Mouse (Mus musculus): ENCODE measurements at regions not wholly inside any gene's neighbourhood (a gene's known extent, or its start where the extent isn't known, plus 50 kb on each side); places are given as distances from the start of the nearest gene placed in this dataset.

- Histone ChIP-seq H3K79me3 (ENCODE audit: low read depth) (no peaks in the 10 kb centered on the region), H3K36me3 (ENCODE audit: control insufficient read depth, insufficient read depth) (no peaks in the 10 kb centered on the region), H3K27me3 (ENCODE audit: control insufficient read depth, insufficient read depth, insufficient read length) (no peaks in the 10 kb centered on the region), H3ac (ENCODE audit: control insufficient read depth, insufficient read length, low read depth) (no peak overlapping the region), H3K4me3 (ENCODE audit: insufficient read depth, poor library complexity, severe bottlenecking) (no peak overlapping the region), H3K79me2 (ENCODE audit: control insufficient read depth, insufficient read depth) (no peaks in the 10 kb centered on the region)
- TF ChIP-seq CEBPB (IDR thresholded peaks at IDR 0.05; ENCODE audit: low read depth), result no peak
- TF ChIP-seq FOSL1 (IDR thresholded peaks at IDR 0.05; ENCODE audit: insufficient read depth, low read length, poor library complexity, severe bottlenecking), result no peak
- TF ChIP-seq MYOG (IDR thresholded peaks at IDR 0.05; ENCODE audit: control insufficient read depth, extremely low read depth, insufficient read length), result no peak
- TF ChIP-seq CTCF (IDR thresholded peaks at IDR 0.05; ENCODE audit: control insufficient read depth, insufficient read depth, insufficient read length), result no peak
- TF ChIP-seq USF1 (IDR thresholded peaks at IDR 0.05; ENCODE audit: low read depth), result no peak
- TF ChIP-seq MAX (IDR thresholded peaks at IDR 0.05), result no peak
- TF ChIP-seq MYOD1 (IDR thresholded peaks at IDR 0.05; ENCODE audit: control insufficient read depth, insufficient read length, low read depth), result no peak
Measured at GRCm38 (mm10) chr16:62356349-62356748, 430.3 kb downstream of the Nsun3 start.

GRCm38 (mm10) chr16:62355830-62356270 lies 430.8 kb downstream of the Nsun3 start:
- Histone ChIP-seq H3K36me3 (ENCODE audit: control insufficient read depth, insufficient read depth) (no peaks in the 10 kb centered on the region), H3ac (ENCODE audit: control insufficient read depth, insufficient read length, low read depth) (no peak overlapping the region), H3K79me3 (ENCODE audit: low read depth) (no peaks in the 10 kb centered on the region), H3K4me3 (ENCODE audit: insufficient read depth, poor library complexity, severe bottlenecking) (no peak overlapping the region), H3K27me3 (ENCODE audit: control insufficient read depth, insufficient read depth, insufficient read length) (no peaks in the 10 kb centered on the region), H3K79me2 (ENCODE audit: control insufficient read depth, insufficient read depth) (no peaks in the 10 kb centered on the region)
- TF ChIP-seq CTCF (IDR thresholded peaks at IDR 0.05; ENCODE audit: control insufficient read depth, insufficient read depth, insufficient read length), result no peak
- no peak for TF ChIP-seq MYOD1 (IDR thresholded peaks at IDR 0.05; ENCODE audit: control insufficient read depth, insufficient read length, low read depth)
- TF ChIP-seq FOSL1 (IDR thresholded peaks at IDR 0.05; ENCODE audit: insufficient read depth, low read length, poor library complexity, severe bottlenecking), result no peak
- TF ChIP-seq CEBPB (IDR thresholded peaks at IDR 0.05; ENCODE audit: low read depth), result no peak

GRCm38 (mm10) chr16:62327378-62328036 lies 459.1 kb downstream of the Nsun3 start:
- no peaks in the 10 kb centered on the region for H3K36me3 ChIP-seq (ENCODE audit: control insufficient read depth, insufficient read depth)
- TF ChIP-seq USF1 (IDR thresholded peaks at IDR 0.05; ENCODE audit: low read depth) (no peak), MYOD1 (IDR thresholded peaks at IDR 0.05; ENCODE audit: control insufficient read depth, insufficient read length, low read depth) (no peak), MAX (IDR thresholded peaks at IDR 0.05) (no peak), CTCF (IDR thresholded peaks at IDR 0.05; ENCODE audit: control insufficient read depth, insufficient read depth, insufficient read length) (no peak), FOSL1 (IDR thresholded peaks at IDR 0.05; ENCODE audit: insufficient read depth, low read length, poor library complexity, severe bottlenecking) (no peak), CEBPB (IDR thresholded peaks at IDR 0.05; ENCODE audit: low read depth) (no peak), MYOG (IDR thresholded peaks at IDR 0.05; ENCODE audit: control insufficient read depth, extremely low read depth, insufficient read length) (no peak)
- no peak overlapping the region for H3K4me3 ChIP-seq (ENCODE audit: insufficient read depth, poor library complexity, severe bottlenecking)
- H3K79me3 ChIP-seq (ENCODE audit: low read depth), result no peaks in the 10 kb centered on the region
- H3ac ChIP-seq (ENCODE audit: control insufficient read depth, insufficient read length, low read depth), result no peak overlapping the region
- no peaks in the 10 kb centered on the region for H3K79me2 ChIP-seq (ENCODE audit: control insufficient read depth, insufficient read depth)
- no peaks in the 10 kb centered on the region for H3K27me3 ChIP-seq (ENCODE audit: control insufficient read depth, insufficient read depth, insufficient read length)

- H3K36me3 ChIP-seq (ENCODE audit: control insufficient read depth, insufficient read depth), result no peaks in the 10 kb centered on the region
- no peaks in the 10 kb centered on the region for H3K27me3 ChIP-seq (ENCODE audit: control insufficient read depth, insufficient read depth, insufficient read length)
- no peaks in the 10 kb centered on the region for H3K79me3 ChIP-seq (ENCODE audit: low read depth)
- no peaks in the 10 kb centered on the region for H3K79me2 ChIP-seq (ENCODE audit: control insufficient read depth, insufficient read depth)
- TF ChIP-seq FOSL1 (IDR thresholded peaks at IDR 0.05; ENCODE audit: insufficient read depth, low read length, poor library complexity, severe bottlenecking), result no peak
- no peak for TF ChIP-seq MYOG (IDR thresholded peaks at IDR 0.05; ENCODE audit: control insufficient read depth, extremely low read depth, insufficient read length)
- TF ChIP-seq MAX (IDR thresholded peaks at IDR 0.05), result no peak
- no peak for TF ChIP-seq MYOD1 (IDR thresholded peaks at IDR 0.05; ENCODE audit: control insufficient read depth, insufficient read length, low read depth)
- TF ChIP-seq USF1 (IDR thresholded peaks at IDR 0.05; ENCODE audit: low read depth), result no peak
- no peak for TF ChIP-seq CTCF (IDR thresholded peaks at IDR 0.05; ENCODE audit: control insufficient read depth, insufficient read depth, insufficient read length)
- TF ChIP-seq CEBPB (IDR thresholded peaks at IDR 0.05; ENCODE audit: low read depth), result no peak
- H3ac ChIP-seq (ENCODE audit: control insufficient read depth, insufficient read length, low read depth), result no peak overlapping the region
- H3K4me3 ChIP-seq (ENCODE audit: insufficient read depth, poor library complexity, severe bottlenecking), result no peak overlapping the region
Measured at GRCm38 (mm10) chr16:62325534-62326244, 460.9 kb downstream of the Nsun3 start.

GRCm38 (mm10) chr16:62322809-62323208 lies 463.8 kb downstream of the Nsun3 start:
- Histone ChIP-seq H3K36me3 (ENCODE audit: control insufficient read depth, insufficient read depth) (no peaks in the 10 kb centered on the region), H3K4me3 (ENCODE audit: insufficient read depth, poor library complexity, severe bottlenecking) (no peak overlapping the region), H3K79me2 (ENCODE audit: control insufficient read depth, insufficient read depth) (no peaks in the 10 kb centered on the region), H3K27me3 (ENCODE audit: control insufficient read depth, insufficient read depth, insufficient read length) (no peaks in the 10 kb centered on the region), H3K79me3 (ENCODE audit: low read depth) (no peaks in the 10 kb centered on the region), H3ac (ENCODE audit: control insufficient read depth, insufficient read length, low read depth) (no peak overlapping the region)
- TF ChIP-seq CEBPB (IDR thresholded peaks at IDR 0.05; ENCODE audit: low read depth) (no peak), FOSL1 (IDR thresholded peaks at IDR 0.05; ENCODE audit: insufficient read depth, low read length, poor library complexity, severe bottlenecking) (no peak), MAX (IDR thresholded peaks at IDR 0.05) (no peak), CTCF (IDR thresholded peaks at IDR 0.05; ENCODE audit: control insufficient read depth, insufficient read depth, insufficient read length) (no peak), MYOD1 (IDR thresholded peaks at IDR 0.05; ENCODE audit: control insufficient read depth, insufficient read length, low read depth) (no peak), USF1 (IDR thresholded peaks at IDR 0.05; ENCODE audit: low read depth) (no peak), MYOG (IDR thresholded peaks at IDR 0.05; ENCODE audit: control insufficient read depth, extremely low read depth, insufficient read length) (no peak)

All from C2C12 (cell line).